Mouse (Mus musculus): ENCODE measurements around the gene Mrgprh.

Mrgprh gene

DNA sequence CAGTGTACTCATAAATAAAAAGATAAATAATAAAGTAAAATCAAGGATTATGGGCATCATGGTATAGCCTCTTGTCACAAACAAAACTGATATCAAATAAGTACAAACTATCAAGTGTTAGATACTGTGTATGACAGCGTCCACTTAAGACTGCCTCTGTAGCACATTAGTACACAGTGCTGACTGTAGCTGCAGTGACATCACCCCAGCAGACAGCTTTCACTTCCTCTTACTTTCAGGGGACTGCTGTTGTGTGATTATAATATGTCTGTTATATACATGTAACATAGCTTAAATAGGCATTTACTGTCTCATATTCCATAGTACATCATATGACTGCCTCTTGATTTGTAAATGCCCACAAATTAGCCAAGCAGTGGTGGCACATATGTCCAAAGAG is 45.2 kb downstream of the Mrgprh start:
- no peak for DNase-seq

DNA sequence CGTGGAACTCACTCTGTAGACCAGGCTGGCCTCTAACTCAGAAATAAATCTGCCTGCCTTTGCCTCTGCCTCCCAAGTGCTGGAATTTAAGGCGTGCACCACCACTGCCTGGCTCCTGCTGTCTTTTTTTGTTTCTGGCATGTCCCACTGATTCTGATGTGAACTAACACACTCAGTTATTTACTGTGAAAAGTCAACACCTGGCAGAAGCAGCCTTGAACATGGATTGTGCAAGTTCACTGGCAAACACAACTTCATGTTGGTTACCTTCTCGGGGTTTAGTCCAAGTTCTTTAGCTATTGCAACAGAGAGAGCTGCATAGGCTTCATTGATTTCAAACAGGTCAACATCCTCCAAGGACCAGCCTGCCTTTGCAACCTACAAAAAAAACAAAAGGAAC is 49.2 kb downstream of the Mrgprh start:
- DNase-seq, result no peak

DNA sequence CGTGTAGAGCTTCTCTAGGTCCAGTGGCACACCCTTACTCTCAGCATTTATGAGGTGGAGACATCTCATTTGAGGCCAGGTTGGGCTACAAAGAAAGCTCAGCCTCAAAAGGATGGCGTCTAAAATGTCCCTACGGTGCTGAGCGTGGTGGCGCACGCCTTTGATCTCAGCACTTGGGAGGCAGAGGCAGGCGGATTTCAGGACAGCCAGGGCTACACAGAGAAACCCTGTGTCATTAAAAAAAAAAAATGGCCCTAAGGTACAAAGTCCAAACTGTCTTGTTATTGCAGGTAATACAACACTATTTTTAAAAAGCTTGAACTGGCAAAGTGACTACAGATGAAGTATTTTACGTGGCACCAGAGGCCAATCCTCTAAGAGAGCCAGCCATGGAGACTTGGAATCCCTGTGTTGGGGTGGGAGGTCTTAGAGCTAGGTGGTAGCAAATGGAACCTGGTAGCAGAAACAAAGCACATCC is 49.9 kb downstream of the Mrgprh start:
- DNase-seq, result no peak
